Mouse (Mus musculus): Measurements from ENCODE around the gene Ppef2. TPM values are rescaled to one million over a fixed set of nuclear protein-coding genes. Genes with fewer than 3 reads are reported as not detected.

Ppef2 gene
- polyA plus RNA-seq, 1 experiment from 2014 or later = 0.31 TPM

Other genes starting within 250 kb of the Ppef2 start
- gene Cdkl2, start 212.4 kb downstream of the Ppef2 start, polyA plus RNA-seq (2014; fragmentation: Nextera tagmentation; extraction: Ambion mirVana) = 0.79 and 1.3 TPM in 2 replicates
- 159 and 214 TPM in 2 replicates for gene G3bp2, start 172.6 kb downstream of the Ppef2 start, polyA plus RNA-seq (2014; fragmentation: Nextera tagmentation; extraction: Ambion mirVana)
- gene Uso1, start 118.3 kb downstream of the Ppef2 start, polyA plus RNA-seq (2014; fragmentation: Nextera tagmentation; extraction: Ambion mirVana) = 29.0 and 33.4 TPM in 2 replicates
- gene U90926, start 40.9 kb downstream of the Ppef2 start, polyA plus RNA-seq (2014; fragmentation: Nextera tagmentation; extraction: Ambion mirVana) = not detected in 2 replicates
- 18.6 and 22.9 TPM in 2 replicates for gene Naaa, start 21.9 kb upstream of the Ppef2 start, polyA plus RNA-seq (2014; fragmentation: Nextera tagmentation; extraction: Ambion mirVana)
- gene Sdad1, start 54.2 kb upstream of the Ppef2 start, polyA plus RNA-seq (2014; fragmentation: Nextera tagmentation; extraction: Ambion mirVana) = 48.3 and 62.6 TPM in 2 replicates
- gene Cxcl9, start 71.8 kb upstream of the Ppef2 start, polyA plus RNA-seq (2014; fragmentation: Nextera tagmentation; extraction: Ambion mirVana) = not detected in 2 replicates
- 1.7 and 3.1 TPM in 2 replicates for gene Art3, start 75.5 kb upstream of the Ppef2 start, polyA plus RNA-seq (2014; fragmentation: Nextera tagmentation; extraction: Ambion mirVana)
- gene Cxcl10, start 92.6 kb upstream of the Ppef2 start, polyA plus RNA-seq (2014; fragmentation: Nextera tagmentation; extraction: Ambion mirVana) = 0.84 and 1.0 TPM in 2 replicates
- gene Nup54, start 178.9 kb upstream of the Ppef2 start, polyA plus RNA-seq (2014; fragmentation: Nextera tagmentation; extraction: Ambion mirVana) = 57.7 and 62.2 TPM in 2 replicates

Data from kidney, embryonic 14.5 days (tissue).